Mouse (Mus musculus): ENCODE measurements around the gene Gls2. TPM values are rescaled to one million over a fixed set of nuclear protein-coding genes. Genes with fewer than 3 reads are reported as not detected.
A peak's percentile ranks its signal among the peaks of the same experiment; 100 is the strongest.
"Not testable (repeated sequence)": the region's sequence is repeated elsewhere in the genome, so short reads cannot be mapped to it uniquely, and the experiment has no call there.

The Gls2 gene
- polyA plus RNA-seq, 1 experiment, result 1.1 TPM

DNA sequence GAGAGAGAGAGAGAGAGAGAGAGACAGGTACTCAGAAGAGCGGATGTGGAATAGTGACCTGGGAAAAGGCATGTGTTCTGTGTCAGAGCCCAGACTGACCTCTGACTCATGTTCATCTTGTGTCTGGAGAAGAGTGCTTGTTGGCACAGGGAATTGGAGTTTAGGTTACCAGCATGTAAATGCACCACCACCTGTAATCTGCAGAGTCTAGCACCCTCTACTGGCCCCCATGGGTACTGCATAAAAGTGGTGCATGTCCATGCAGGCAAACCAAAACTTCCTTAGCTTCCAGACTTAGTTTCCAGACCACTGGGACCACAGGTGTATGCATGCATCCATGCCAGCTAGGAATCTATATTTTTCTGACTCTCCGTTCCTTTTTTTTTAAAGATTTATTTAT lies 8.3 kb upstream of the Gls2 start:
- Histone ChIP-seq H3ac (ENCODE audit: control insufficient read depth, insufficient read length) (no peak overlapping the region), H3K4me3 (no peak overlapping the region), H3K4me2 (ENCODE audit: low read depth) (no peak overlapping the region), H3K36me3 (ENCODE audit: control insufficient read depth, insufficient read depth) (no peaks in the 10 kb centered on the region), H3K79me2 (ENCODE audit: control insufficient read depth, insufficient read depth) (no peaks in the 10 kb centered on the region), H3K27me3 (ENCODE audit: control insufficient read depth, insufficient read depth, insufficient read length) (no peaks in the 10 kb centered on the region)
- TF ChIP-seq TCF3 (IDR thresholded peaks at IDR 0.05; ENCODE audit: insufficient read length, low read depth), result no peak
- peak in 1 of 3 experiments; percentile 16 for TF ChIP-seq MYOD1 (IDR thresholded peaks at IDR 0.05; ENCODE audit: control insufficient read depth in 1 of 3, insufficient read length in 2 of 3, low read depth in 2 of 3)

DNA sequence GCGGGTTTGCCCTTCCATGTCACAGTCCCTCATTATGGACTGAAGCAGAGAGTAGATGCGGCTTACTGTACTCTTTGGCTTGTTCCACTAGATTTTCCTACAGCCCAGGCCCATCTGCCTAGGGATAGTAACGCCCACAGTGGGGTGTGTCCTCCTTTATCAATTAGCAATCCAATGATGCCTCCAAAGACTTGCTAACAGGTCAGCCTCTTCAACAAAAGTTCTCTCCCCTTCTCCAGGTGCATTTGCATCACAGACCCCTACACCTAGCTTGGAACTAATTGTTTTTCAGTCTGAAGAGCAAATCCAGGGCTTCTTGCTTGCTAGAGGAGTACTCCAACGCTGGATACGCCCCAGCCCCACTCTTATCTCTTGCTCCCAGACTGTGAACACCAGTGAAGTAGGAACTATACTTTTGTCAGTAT lies 7.1 kb upstream of the Gls2 start:
- Histone ChIP-seq H3K79me2 (ENCODE audit: control insufficient read depth, insufficient read depth) (no peaks in the 10 kb centered on the region), H3K4me2 (ENCODE audit: low read depth) (no peak overlapping the region), H3K27me3 (ENCODE audit: control insufficient read depth, insufficient read depth, insufficient read length) (no peaks in the 10 kb centered on the region)

DNA sequence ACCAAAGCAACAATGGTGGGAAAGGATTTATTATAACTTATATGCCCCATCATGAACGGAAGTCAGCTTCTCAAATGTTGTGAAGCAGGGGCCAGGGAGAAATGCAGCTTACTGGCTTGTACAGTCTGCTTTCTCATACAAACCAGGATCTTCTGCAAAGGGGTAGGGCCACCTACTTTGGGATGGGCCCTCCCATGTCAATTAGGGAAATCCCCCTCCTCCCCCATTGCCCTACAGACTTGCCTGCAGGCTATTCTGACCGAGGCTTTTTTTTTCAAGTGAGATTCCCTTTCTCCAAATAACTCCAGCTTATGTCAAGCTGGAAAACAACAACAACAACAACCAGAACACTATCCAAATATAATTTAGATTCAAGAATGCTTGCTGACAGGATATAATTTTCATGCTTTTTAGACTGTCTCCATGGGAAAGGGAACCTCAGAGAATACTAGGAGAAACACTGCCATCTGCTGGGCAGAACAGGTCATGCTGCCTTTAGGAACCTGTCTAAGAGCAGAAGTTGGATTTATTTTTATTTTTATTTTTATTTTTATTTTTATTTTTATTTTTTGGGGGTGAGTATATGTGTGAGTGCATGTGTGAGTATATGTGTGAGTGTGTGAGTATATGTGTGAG lies 5.9 kb upstream of the Gls2 start:
- H3K4me2 ChIP-seq (ENCODE audit: low read depth), result no peak overlapping the region

More for the DNA sequence above, 7.1 kb upstream of the Gls2 start:
- no peak overlapping the region for H3ac ChIP-seq (ENCODE audit: control insufficient read depth, insufficient read length)
- no peak overlapping the region for H3K4me3 ChIP-seq
- H3K36me3 ChIP-seq (ENCODE audit: control insufficient read depth, insufficient read depth), result no peaks in the 10 kb centered on the region
- TF ChIP-seq E2F4 (IDR thresholded peaks at IDR 0.05; ENCODE audit: insufficient read depth) (no peak), MAX (IDR thresholded peaks at IDR 0.05; ENCODE audit: low read depth) (no peak), TCF12 (IDR thresholded peaks at IDR 0.05; ENCODE audit: insufficient read depth, poor library complexity, severe bottlenecking) (no peak), REST (IDR thresholded peaks at IDR 0.05; ENCODE audit: insufficient read depth, insufficient read length) (no peak), MYOG (IDR thresholded peaks at IDR 0.05; ENCODE audit: control insufficient read depth in 1 of 3, insufficient read depth in 1 of 3, insufficient read length in 2 of 3, low read depth in 2 of 3) (no peak), SRF (IDR thresholded peaks at IDR 0.05; ENCODE audit: control insufficient read depth, insufficient read length, low read depth) (no peak)

DNA sequence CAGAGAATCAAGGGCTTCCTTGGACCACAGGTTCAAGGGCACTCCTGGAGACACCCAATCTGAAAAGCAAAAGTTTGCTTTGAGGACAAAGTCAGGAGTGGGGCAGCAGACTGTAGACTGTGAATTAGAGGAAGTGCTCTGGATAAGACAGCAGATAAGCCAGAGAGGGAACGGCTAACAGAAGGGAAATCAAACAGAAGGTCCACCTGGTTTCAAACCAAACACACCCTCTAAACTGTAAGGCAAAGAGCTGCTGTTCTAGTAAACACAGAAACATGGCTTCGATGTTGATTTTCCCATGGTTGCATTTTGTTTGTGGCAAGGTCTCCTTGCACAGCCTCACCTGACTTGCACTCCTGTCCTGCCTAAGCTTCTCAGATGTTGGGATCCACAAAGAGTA lies 2.8 kb upstream of the Gls2 start:
- Histone ChIP-seq H3K27me3 (ENCODE audit: control insufficient read depth, insufficient read depth, insufficient read length) (no peaks in the 10 kb centered on the region), H3K4me3 (no peak overlapping the region), H3K36me3 (ENCODE audit: control insufficient read depth, insufficient read depth) (no peaks in the 10 kb centered on the region), H3ac (ENCODE audit: control insufficient read depth, insufficient read length) (no peak overlapping the region), H3K79me2 (ENCODE audit: control insufficient read depth, insufficient read depth) (no peaks in the 10 kb centered on the region), H3K4me2 (ENCODE audit: low read depth) (no peak overlapping the region)
- TF ChIP-seq CEBPB (IDR thresholded peaks at IDR 0.05; ENCODE audit: insufficient read depth, poor library complexity, severe bottlenecking) (no peak), MAX (IDR thresholded peaks at IDR 0.05; ENCODE audit: low read depth) (no peak), REST (IDR thresholded peaks at IDR 0.05; ENCODE audit: insufficient read depth, insufficient read length) (no peak), TCF12 (IDR thresholded peaks at IDR 0.05; ENCODE audit: insufficient read depth, poor library complexity, severe bottlenecking) (no peak), POLR2AphosphoS2 (IDR thresholded peaks at IDR 0.05; ENCODE audit: insufficient read length, low read depth) (no peak), MYOG (IDR thresholded peaks at IDR 0.05; ENCODE audit: control insufficient read depth in 1 of 3, insufficient read depth in 1 of 3, insufficient read length in 2 of 3, low read depth in 2 of 3) (no peak), MYOD1 (IDR thresholded peaks at IDR 0.05; ENCODE audit: control insufficient read depth in 1 of 3, insufficient read length in 2 of 3, low read depth in 2 of 3) (no peak), POLR2A (IDR thresholded peaks at IDR 0.05; ENCODE audit: insufficient read length, low read depth) (no peak), TCF3 (IDR thresholded peaks at IDR 0.05; ENCODE audit: insufficient read length, low read depth) (no peak), E2F4 (IDR thresholded peaks at IDR 0.05; ENCODE audit: insufficient read depth) (no peak)

More for the DNA sequence above, 5.9 kb upstream of the Gls2 start:
- TF ChIP-seq SRF (IDR thresholded peaks at IDR 0.05; ENCODE audit: control insufficient read depth, insufficient read length, low read depth), result no peak
- no peak for TF ChIP-seq REST (IDR thresholded peaks at IDR 0.05; ENCODE audit: insufficient read depth, insufficient read length)
- no peak for TF ChIP-seq POLR2AphosphoS2 (IDR thresholded peaks at IDR 0.05; ENCODE audit: insufficient read length, low read depth)
- TF ChIP-seq TCF3 (IDR thresholded peaks at IDR 0.05; ENCODE audit: insufficient read length, low read depth), result no peak
- TF ChIP-seq USF1 (IDR thresholded peaks at IDR 0.05; ENCODE audit: low read depth), result no peak
- no peak for TF ChIP-seq TCF12 (IDR thresholded peaks at IDR 0.05; ENCODE audit: insufficient read depth, poor library complexity, severe bottlenecking)
- H3ac ChIP-seq (ENCODE audit: control insufficient read depth, insufficient read length), result no peak overlapping the region
- no peaks in the 10 kb centered on the region for H3K36me3 ChIP-seq (ENCODE audit: control insufficient read depth, insufficient read depth)
- no peaks in the 10 kb centered on the region for H3K27me3 ChIP-seq (ENCODE audit: control insufficient read depth, insufficient read depth, insufficient read length)
- no peak overlapping the region for H3K4me3 ChIP-seq
- H3K79me2 ChIP-seq (ENCODE audit: control insufficient read depth, insufficient read depth), result no peaks in the 10 kb centered on the region

DNA sequence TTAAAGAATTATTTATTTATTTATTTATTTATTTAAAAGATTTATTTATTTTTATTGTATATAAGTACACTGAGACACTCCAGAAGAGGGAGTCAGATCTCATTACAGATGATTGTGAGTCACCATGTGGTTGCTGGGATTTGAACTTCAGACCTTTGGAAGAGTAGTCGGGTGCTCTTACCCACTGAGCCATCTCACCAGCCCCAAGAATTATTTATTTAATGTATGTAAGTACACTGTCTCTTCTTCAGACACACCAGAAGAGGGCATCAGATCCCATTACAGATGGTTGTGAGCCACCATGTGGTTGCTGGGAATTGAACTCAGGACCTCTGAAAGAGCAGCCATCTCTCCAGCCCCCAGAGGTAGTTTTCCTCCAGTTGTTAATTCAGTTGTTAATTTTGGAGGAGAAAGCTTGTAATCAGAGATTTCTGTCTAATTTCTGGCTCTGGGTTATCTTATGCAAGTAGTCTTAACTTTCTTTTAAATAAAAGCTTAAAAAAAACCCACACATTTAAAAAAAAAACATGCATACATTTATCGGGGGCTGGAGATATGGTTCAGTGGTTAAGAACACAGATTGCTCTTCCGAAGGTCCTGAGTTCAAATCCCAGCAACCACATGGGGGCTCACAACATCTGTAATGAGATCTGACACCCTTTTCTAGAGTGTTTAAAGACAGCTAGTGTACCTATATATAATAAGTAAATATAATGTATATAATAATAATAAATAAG lies 2.1 kb upstream of the Gls2 start:
- H3K27me3 ChIP-seq (ENCODE audit: control insufficient read depth, insufficient read depth, insufficient read length); H3K4me3 ChIP-seq; H3K36me3 ChIP-seq (ENCODE audit: control insufficient read depth, insufficient read depth); H3K79me2 ChIP-seq (ENCODE audit: control insufficient read depth, insufficient read depth); H3ac ChIP-seq (ENCODE audit: control insufficient read depth, insufficient read length); H3K4me2 ChIP-seq (ENCODE audit: low read depth): not testable (repeated sequence)
